Mouse (Mus musculus) cortical plate, adult 2 months (tissue): ENCODE measurements at regions not wholly inside any gene's neighbourhood (a gene's known extent, or its start where the extent isn't known, plus 50 kb on each side); places are given as distances from the start of the nearest gene placed in this dataset.

Experiments
- CTCF ChIP-seq: fragments of 200-500 bp; IDR thresholded peaks from 2 replicates; pipeline ENCODE4 v1.5.1; 2011; ENCODE audit warnings: mild to moderate bottlenecking, control low read depth, low read length; ENCODE audit not compliant: insufficient read depth; ENCODE audit errors: extremely low read depth
- POLR2A ChIP-seq: fragments of 200-500 bp; IDR thresholded peaks from 2 replicates; pipeline ENCODE4 v1.6.1; 2011; ENCODE audit warnings: mild to moderate bottlenecking, low read length, control low read depth; ENCODE audit not compliant: insufficient read depth; ENCODE audit errors: extremely low read depth

GRCm38 (mm10) chr4:106168741-106169140, 147.3 kb upstream of the Usp24 start:
- TF ChIP-seq POLR2A (no peak), CTCF (no peak)
